ENCODE assay signal across 9 mouse cellular contexts in genomic region chr14:86781553-86782273, GRCm38 (mm10).
DNase-seq lines count a peak whose midpoint lies in the region; ATAC-seq and TF ChIP-seq lines count a peak whose summit lies in the region.
"Had no signal": no experiment of that assay in that cellular context is flagged by ENCODE, and none has a peak within 500 bp of the region (broad histone marks: within the 10 kb centered on the region; RNA-seq: fewer than 3 reads in every experiment).

No protein-coding gene starts in this region.

- 47% methylated on average over 6 of the region's 6 CpGs for whole genome bisulfite sequencing in heart, adult 2 months
- 62% methylated on average over 6 of the region's 6 CpGs for WGBS in heart, embryonic 12.5 days
- WGBS in hindbrain, embryonic 16.5 days, result 49% methylated on average over 6 of the region's 6 CpGs
- WGBS in limb, embryonic 14.5 days, result 66% methylated on average over 6 of the region's 6 CpGs

- H3K4me3 ChIP-seq in heart, adult 2 months, result no peak overlapping the region
- no peak overlapping the region for H3K4me3 ChIP-seq in heart, embryonic 12.5 days
- no peak overlapping the region for H3K4me3 ChIP-seq in hindbrain, embryonic 16.5 days (ENCODE audit: low read length)
- no peak overlapping the region for H3K4me3 ChIP-seq in limb, embryonic 14.5 days (replicated peaks; ENCODE audit: low read length)

- H3K9ac ChIP-seq in heart, adult 2 months (ENCODE audit: low read depth, low read length), result no peak overlapping the region
- no peak overlapping the region for H3K9ac ChIP-seq in heart, embryonic 12.5 days
- no peak overlapping the region for H3K9ac ChIP-seq in hindbrain, embryonic 16.5 days (ENCODE audit: low read depth, low read length)
- no peak overlapping the region for H3K9ac ChIP-seq in limb, embryonic 14.5 days (ENCODE audit: low read depth, low read length, severe bottlenecking)

- ATAC-seq in heart, embryonic 12.5 days (ENCODE audit: insufficient number of reproducible peaks, low FRiP score), result no peak
- ATAC-seq in hindbrain, embryonic 16.5 days, result peak; percentile 48; the same call in 1 of the 2 replicates
- ATAC-seq in limb, embryonic 14.5 days (ENCODE audit: low FRiP score, low read depth), result no peak

- H3K27me3 ChIP-seq in heart, adult 2 months (ENCODE audit: control insufficient read depth, insufficient read depth, low read length), result no peaks in the 10 kb centered on the region
- no peaks in the 10 kb centered on the region for H3K27me3 ChIP-seq in heart, embryonic 12.5 days (replicated peaks)
- H3K27me3 ChIP-seq in hindbrain, embryonic 16.5 days (replicated peaks; ENCODE audit: control insufficient read depth, insufficient read depth, low read length), result no peaks in the 10 kb centered on the region
- no peaks in the 10 kb centered on the region for H3K27me3 ChIP-seq in limb, embryonic 14.5 days (ENCODE audit: control insufficient read depth, insufficient read depth, low read length)

- no peak for TF ChIP-seq POLR2A in heart, adult 2 months (IDR thresholded peaks at IDR 0.05; ENCODE audit: insufficient read depth, low read depth, low read length)
- no peak for TF ChIP-seq POLR2A in limb, embryonic 14.5 days (IDR thresholded peaks at IDR 0.05; ENCODE audit: borderline replicate concordance, extremely low read depth, insufficient read depth, insufficient read length)

- TF ChIP-seq EP300 in heart, adult 2 months (IDR thresholded peaks at IDR 0.05; ENCODE audit: insufficient read depth, low read depth, low read length), result no peak

- H3K4me2 ChIP-seq in heart, embryonic 12.5 days, result no peak overlapping the region
- no peak overlapping the region for H3K4me2 ChIP-seq in hindbrain, embryonic 16.5 days (ENCODE audit: low read length)
- H3K4me2 ChIP-seq in limb, embryonic 14.5 days (replicated peaks; ENCODE audit: low read depth, low read length, severe bottlenecking), result no peak overlapping the region

- TF ChIP-seq CTCF in heart, adult 2 months (IDR thresholded peaks at IDR 0.05), result peak; percentile 81

- intact Hi-C loops in heart, adult 2 months (cut with DNase I), result loop anchor here (1.0 to 5.0 kb wide), 2 partner anchors 34 to 103 kb away; no protein-coding TSS in a partner anchor

- no peak for DNase-seq in heart, adult 2 months
- peak; percentile 75 for DNase-seq in CD4-positive, CD25-positive, alpha-beta regulatory T cell, adult 2 months (ENCODE audit: low read depth, low spot score)
- peak; percentile 2 for DNase-seq in adrenal gland, adult 8-10 months
- DNase-seq in embryo, embryonic 11.5 days (ENCODE audit: low read depth, low spot score), result peak; percentile 57
- peak; percentile 63 for DNase-seq in limb, embryonic 14.5 days (ENCODE audit: low spot score)
- DNase-seq in skeletal muscle tissue, adult 2 months (ENCODE audit: low read depth, low spot score), result peak; percentile 9

- no peaks in the 10 kb centered on the region for H3K79me2 ChIP-seq in heart, adult 2 months (replicated peaks; ENCODE audit: control insufficient read depth, insufficient read depth, low read length)

- no peaks in the 10 kb centered on the region for H3K9me3 ChIP-seq in heart, embryonic 12.5 days (replicated peaks)
- no peaks in the 10 kb centered on the region for H3K9me3 ChIP-seq in hindbrain, embryonic 16.5 days (ENCODE audit: control insufficient read depth, low read length)
- H3K9me3 ChIP-seq in limb, embryonic 14.5 days (ENCODE audit: control insufficient read depth, low read length), result no peaks in the 10 kb centered on the region

- no peak overlapping the region for H3K27ac ChIP-seq in heart, adult 2 months
- H3K27ac ChIP-seq in heart, embryonic 12.5 days (ENCODE audit: poor library complexity, severe bottlenecking), result no peak overlapping the region
- H3K27ac ChIP-seq in hindbrain, embryonic 16.5 days (ENCODE audit: low read depth, low read length), result no peak overlapping the region
- H3K27ac ChIP-seq in limb, embryonic 14.5 days (replicated peaks; ENCODE audit: low read depth, low read length), result no peak overlapping the region
- H3K27ac ChIP-seq: macrophage had no signal

- no peaks in the 10 kb centered on the region for H3K36me3 ChIP-seq in heart, adult 2 months (ENCODE audit: control insufficient read depth, insufficient read depth, low read length)
- no peaks in the 10 kb centered on the region for H3K36me3 ChIP-seq in heart, embryonic 12.5 days
- H3K36me3 ChIP-seq in hindbrain, embryonic 16.5 days (ENCODE audit: control insufficient read depth, insufficient read depth, low read length), result no peaks in the 10 kb centered on the region
- no peaks in the 10 kb centered on the region for H3K36me3 ChIP-seq in limb, embryonic 14.5 days (ENCODE audit: control insufficient read depth, insufficient read depth, low read length)

- peaks cover 2% of the 10 kb centered on the region for H3K4me1 ChIP-seq in heart, adult 2 months (ENCODE audit: control insufficient read depth, insufficient read depth, low read length)
- H3K4me1 ChIP-seq in heart, embryonic 12.5 days (replicated peaks), result 0 out of 2 replicates have a peak, but pooled peaks cover under 1% of the 10 kb centered on the region
- no peaks in the 10 kb centered on the region for H3K4me1 ChIP-seq in hindbrain, embryonic 16.5 days (ENCODE audit: control insufficient read depth, insufficient read depth, low read depth, low read length)
- H3K4me1 ChIP-seq in limb, embryonic 14.5 days (ENCODE audit: control insufficient read depth, insufficient read depth, low read length), result no peaks in the 10 kb centered on the region

Comparison
In these comparisons a context has a peak if more than half of its experiments do, and no peak if none do; other contexts are left out.
1. DNase-seq: peak in CD4-positive, CD25-positive, alpha-beta regulatory T cell, adult 2 months (single experiment), adrenal gland, adult 8-10 months (single experiment), embryo, embryonic 11.5 days (single experiment), limb, embryonic 14.5 days (single experiment) and skeletal muscle tissue, adult 2 months (single experiment); none in heart, adult 2 months (0 of 2).